Mouse (Mus musculus) limb, embryonic 12.5 days (tissue): ENCODE results near the gene Insig1. TPM values are rescaled to one million over a fixed set of nuclear protein-coding genes. Genes with fewer than 3 reads are reported as not detected.

Source experiments
- ATAC-seq: fragments of 200-750 bp; cut with Nextera tagmentation; 2 replicates; pipeline ENCODE4 v1.8.0; 2017; ENCODE audit warnings: low read depth, moderate TSS enrichment; ENCODE audit not compliant: insufficient number of reproducible peaks, insufficient read depth, low FRiP score, low TSS enrichment
- H3K27ac ChIP-seq: fragments of 300-500 bp; sonication (generic); 2 replicates; pipeline ENCODE4 v1.5.1; 2016; ENCODE audit warnings: mild to moderate bottlenecking, moderate library complexity
- H3K27me3 ChIP-seq: fragments of 300-500 bp; sonication (generic); 2 replicates; pipeline ENCODE4 v1.6.1; 2016; ENCODE audit warnings: mild to moderate bottlenecking, moderate library complexity
- H3K36me3 ChIP-seq: fragments of 300-500 bp; sonication (generic); 2 replicates; pipeline ENCODE4 v1.6.1; 2016; ENCODE audit warnings: mild to moderate bottlenecking, moderate library complexity
- H3K4me1 ChIP-seq: fragments of 300-500 bp; sonication (generic); replicated peaks from 2 replicates; pipeline ENCODE4 v1.6.1; 2016
- H3K4me2 ChIP-seq: fragments of 300-500 bp; sonication (generic); 2 replicates; pipeline ENCODE4 v1.6.1; 2016; ENCODE audit warnings: mild to moderate bottlenecking, moderate library complexity
- H3K4me3 ChIP-seq: fragments of 300-500 bp; sonication (generic); replicated peaks from 2 replicates; pipeline ENCODE4 v1.5.1; 2016; ENCODE audit warnings: mild to moderate bottlenecking
- H3K9ac ChIP-seq: fragments of 300-500 bp; sonication (generic); replicated peaks from 2 replicates; pipeline ENCODE4 v1.6.1; 2016; ENCODE audit warnings: mild to moderate bottlenecking, moderate library complexity
- H3K9me3 ChIP-seq: fragments of 300-500 bp; sonication (generic); 2 replicates; pipeline ENCODE4 v1.6.1; 2016; ENCODE audit warnings: mild to moderate bottlenecking, moderate library complexity
- WGBS: fragments of 180-500 bp; shearing (Covaris S2); methylation state at CpG from one replicate; pipeline ENCODE4 v1.1.7; 2016; 5-methylcytosine and 5-hydroxymethylcytosine counted together
- polyA plus RNA-seq: library from polyadenylated mRNA; unstranded; fragments of >200 nt; fragmentation: Nextera tagmentation; extraction: Ambion mirVana; gene quantifications from 2 replicates; pipeline ENCODE4 v1.2.1, GENCODE M21; 2016

Gene Insig1
- polyA plus RNA-seq, 1 experiment from 2014 or later: 67.8 TPM

GRCm38 (mm10) chr5:28118531-28118925 lies 47.4 kb downstream of the Insig1 start:
- H3K9ac ChIP-seq: peak overlapping the region; percentile 35; the same call in 1 of the 2 replicates

GRCm38 (mm10) chr5:28119576-28119975 lies 48.4 kb downstream of the Insig1 start:
- ATAC-seq: no peak
- no peak overlapping the region for H3K27ac ChIP-seq
- no peak overlapping the region for H3K9ac ChIP-seq
- peaks cover 8% of the 10 kb centered on the region for H3K4me1 ChIP-seq
- WGBS: 16% methylated on average over 3 of the region's 3 CpGs
- no peaks in the 10 kb centered on the region for H3K36me3 ChIP-seq
- H3K4me3 ChIP-seq: no peak overlapping the region
- H3K4me2 ChIP-seq: no peak overlapping the region
- peaks cover 85% of the 10 kb centered on the region for H3K27me3 ChIP-seq
- no peaks in the 10 kb centered on the region for H3K9me3 ChIP-seq

More at GRCm38 (mm10) chr5:28118531-28118925, 47.4 kb downstream of the Insig1 start:
- ATAC-seq: no peak
- Histone ChIP-seq H3K4me2 (peak overlapping the region; percentile 56), H3K36me3 (no peaks in the 10 kb centered on the region), H3K9me3 (no peaks in the 10 kb centered on the region), H3K4me3 (peak overlapping the region; percentile 31), H3K27me3 (peaks cover 74% of the 10 kb centered on the region), H3K4me1 (peaks cover 8% of the 10 kb centered on the region), H3K27ac (no peak overlapping the region)
- under 1% methylated on average over 19 of the region's 19 CpGs for WGBS

GRCm38 (mm10) chr5:28122491-28123454 lies 51.6 kb downstream of the Insig1 start:
- no peak overlapping the region for H3K9ac ChIP-seq
- peaks cover 99% of the 10 kb centered on the region for H3K27me3 ChIP-seq
- H3K9me3 ChIP-seq: no peaks in the 10 kb centered on the region
- no peak for ATAC-seq
- H3K27ac ChIP-seq: no peak overlapping the region
- WGBS: under 1% methylated on average over 27 of the region's 27 CpGs
- peaks cover 8% of the 10 kb centered on the region for H3K4me1 ChIP-seq
- no peak overlapping the region for H3K4me2 ChIP-seq
- H3K36me3 ChIP-seq: no peaks in the 10 kb centered on the region
- peak overlapping the region; percentile 6; the same call in 1 of the 2 replicates for H3K4me3 ChIP-seq

DNA sequence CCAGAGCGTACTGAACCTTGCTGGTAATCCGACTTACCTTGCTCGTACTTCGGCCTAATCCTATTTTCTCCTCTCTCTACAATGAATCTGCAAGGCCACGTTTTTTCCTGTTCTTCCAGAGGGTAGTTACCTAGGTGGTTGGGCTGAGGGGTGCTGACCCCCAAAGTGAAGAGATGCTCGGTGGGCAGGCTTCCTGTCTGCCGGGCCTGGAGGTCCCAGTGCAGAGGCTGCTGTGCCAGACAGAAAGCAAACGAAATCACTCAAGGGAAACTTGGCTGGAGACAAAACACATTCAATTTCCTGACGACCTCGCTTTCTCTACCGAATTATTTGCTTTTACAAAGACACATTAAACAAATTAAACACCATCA lies 52.3 kb downstream of the Insig1 start:
- WGBS: 3% methylated on average over 11 of the region's 11 CpGs
- no peak overlapping the region for H3K4me3 ChIP-seq

GRCm38 (mm10) chr5:28124321-28125230 lies 53.4 kb downstream of the Insig1 start:
- WGBS: 4% methylated on average over 28 of the region's 28 CpGs
- H3K9me3 ChIP-seq: no peaks in the 10 kb centered on the region
- H3K36me3 ChIP-seq: no peaks in the 10 kb centered on the region
- peaks cover 95% of the 10 kb centered on the region for H3K27me3 ChIP-seq
- no peak for ATAC-seq
- H3K9ac ChIP-seq: no peak overlapping the region
- H3K27ac ChIP-seq: no peak overlapping the region
- no peak overlapping the region for H3K4me2 ChIP-seq
- H3K4me1 ChIP-seq: no peaks in the 10 kb centered on the region; the same call in 1 of the 2 replicates
- no peak overlapping the region for H3K4me3 ChIP-seq

More for the DNA sequence above, 52.3 kb downstream of the Insig1 start:
- no peak overlapping the region for H3K4me2 ChIP-seq
- H3K9ac ChIP-seq: no peak overlapping the region
- no peaks in the 10 kb centered on the region for H3K9me3 ChIP-seq
- peaks cover 2% of the 10 kb centered on the region for H3K4me1 ChIP-seq
- no peak overlapping the region for H3K27ac ChIP-seq
- H3K36me3 ChIP-seq: no peaks in the 10 kb centered on the region
- H3K27me3 ChIP-seq: peaks cover 99% of the 10 kb centered on the region
- no peak for ATAC-seq

Other genes starting within 250 kb of the Insig1 start
- gene Htr5a, start 229.2 kb upstream of the Insig1 start, polyA plus RNA-seq: not detected in 2 replicates
- gene En2, start 94.3 kb downstream of the Insig1 start, polyA plus RNA-seq: not detected in 2 replicates
- 0.10 TPM in 1 of 2 replicates, not detected in the other for gene Cnpy1, start 174.4 kb downstream of the Insig1 start, polyA plus RNA-seq
- 16.0 and 18.1 TPM in 2 replicates for gene Rbm33, start 245.8 kb downstream of the Insig1 start, polyA plus RNA-seq